21 mouse cellular contexts compared by ENCODE assay signal in genomic region chr16:14029072-14029471, GRCm38 (mm10). TPM values are rescaled to one million over a fixed set of nuclear protein-coding genes. Genes with fewer than 3 reads are reported as not detected.
"Had no signal": no experiment of that assay in that cellular context is flagged by ENCODE, and none has a peak within 500 bp of the region (broad histone marks: within the 10 kb centered on the region; RNA-seq: fewer than 3 reads in every experiment).

No protein-coding gene starts in this region.

- H3K4me3 ChIP-seq: liver, embryonic 13.5 days; stomach, embryonic 15.5 days had no signal

- H3K36me3 ChIP-seq: liver, embryonic 13.5 days; stomach, embryonic 15.5 days had no signal

- H3K27me3 ChIP-seq: liver, embryonic 13.5 days; stomach, embryonic 15.5 days had no signal

- DNase-seq: kidney, adult 11 months; kidney, adult 9 months; kidney, postnatal 14 days; kidney, postnatal 4 days; layer of hippocampus, adult 9-11 months; layer of hippocampus, postnatal 36 days; liver, embryonic 13.5 days; lung, adult 2 months; lung, postnatal 14 days; lung, postnatal 4 days; midbrain, embryonic 14.5 days; right cerebral cortex, postnatal 14 days; spleen, adult 18-20 months; thymus, adult 18-20 months; thymus, postnatal 36 days had no signal

- H3K9me3 ChIP-seq: liver, embryonic 13.5 days; stomach, embryonic 15.5 days had no signal

- H3K4me1 ChIP-seq: liver, embryonic 13.5 days; stomach, embryonic 15.5 days had no signal

- H3K27ac ChIP-seq: liver, embryonic 13.5 days; stomach, embryonic 15.5 days had no signal

RNA-seq across cellular contexts. Expression of gene Ifitm7, which starts 42.4 kb away (rescaled TPM):
- total RNA-seq: liver, adult 2 months; megakaryocyte-erythroid progenitor cell, adult 5-6 weeks had no signal
- polyA plus RNA-seq: liver, adult 2 months; liver, embryonic 13.5 days; lung, adult 2 months; lung, embryonic 16.5 days; neural tube, embryonic 11.5 days; stomach, embryonic 15.5 days; urinary bladder, adult 2 months had no signal

RNA-seq across cellular contexts. Expression of gene 2900011O08Rik, which starts 42.7 kb away (rescaled TPM):
- total RNA-seq: liver, adult 2 months; megakaryocyte-erythroid progenitor cell, adult 5-6 weeks had no signal
- polyA plus RNA-seq: liver, adult 2 months had no signal
